In the genomic region with DNA sequence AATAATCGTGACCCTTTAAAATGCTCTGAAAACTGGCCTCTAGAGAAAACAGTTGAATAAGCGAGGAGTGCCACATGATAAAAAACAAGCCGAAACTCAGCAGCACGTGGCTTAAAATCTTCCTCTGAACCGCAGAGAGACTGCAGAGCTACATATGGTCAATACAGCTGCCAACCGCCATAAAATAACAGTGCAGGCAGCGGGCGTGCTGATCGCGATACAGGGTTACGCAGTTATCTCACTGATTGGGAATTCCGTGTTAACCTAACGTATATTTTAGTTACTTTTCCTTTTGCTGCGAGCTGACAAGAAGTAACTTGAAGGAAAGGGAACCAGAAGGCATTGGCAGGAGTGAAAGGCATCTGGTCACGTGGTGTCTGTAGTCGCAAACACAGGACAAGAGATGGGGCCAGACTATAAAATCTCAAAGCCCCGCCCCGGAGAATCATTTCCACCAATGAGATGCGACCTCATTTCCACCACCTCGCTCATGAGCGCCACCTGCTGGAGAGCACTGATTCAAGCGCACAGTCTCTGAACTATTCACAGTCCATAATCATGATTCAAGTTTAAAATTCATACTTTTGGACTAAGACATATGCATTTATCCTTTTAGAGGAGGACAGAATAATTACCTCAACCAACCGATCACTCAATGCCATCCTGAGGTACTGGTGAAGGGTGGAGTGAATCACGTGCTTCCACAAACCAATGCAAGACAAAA, we compare ENCODE assay signal across 8 mouse cellular contexts.
DNase-seq lines count a peak whose midpoint lies in the region; ATAC-seq and TF ChIP-seq lines count a peak whose summit lies in the region.

No protein-coding gene starts in this region.

- no peak overlapping the region for H3K4me2 ChIP-seq in forebrain, postnatal 0 days (ENCODE audit: low read depth)

- no peaks in the 10 kb centered on the region for H3K9me3 ChIP-seq in heart, embryonic 10.5 days
- H3K9me3 ChIP-seq in MEL (replicated peaks; ENCODE audit: insufficient read depth, low read length): no peaks in the 10 kb centered on the region
- H3K9me3 ChIP-seq in forebrain, postnatal 0 days (ENCODE audit: low read length): no peaks in the 10 kb centered on the region

- intact Hi-C loops in heart, postnatal 25 days (cut with DNase I): no loop called here

- 91% methylated on average over 24 of the region's 24 CpGs for WGBS in heart, embryonic 10.5 days
- WGBS in forebrain, postnatal 0 days: 73% methylated on average over 24 of the region's 24 CpGs

- no peak for TF ChIP-seq EP300 in MEL (IDR thresholded peaks at IDR 0.05; ENCODE audit: low read depth in 1 of 2, low read length in 2 of 2)

- H3K27me3 ChIP-seq in heart, embryonic 10.5 days (ENCODE audit: insufficient read depth, poor library complexity, severe bottlenecking): no peaks in the 10 kb centered on the region
- no peaks in the 10 kb centered on the region for H3K27me3 ChIP-seq in MEL (ENCODE audit: control insufficient read depth in 1 of 2, insufficient read depth in 2 of 2, low read length in 2 of 2)
- H3K27me3 ChIP-seq in forebrain, postnatal 0 days (ENCODE audit: insufficient read depth, low read length): no peaks in the 10 kb centered on the region

- no peak for TF ChIP-seq POLR2A in MEL (IDR thresholded peaks at IDR 0.05; ENCODE audit: control insufficient read depth in 1 of 2, insufficient read depth in 1 of 2, low read depth in 1 of 2, low read length in 2 of 2, poor library complexity in 1 of 2)

- peaks cover 7% of the 10 kb centered on the region; the same call in 1 of the 2 replicates for H3K36me3 ChIP-seq in heart, embryonic 10.5 days
- no peaks in the 10 kb centered on the region for H3K36me3 ChIP-seq in MEL (ENCODE audit: control insufficient read depth in 1 of 2, insufficient read depth in 2 of 2, low read length in 2 of 2)
- no peaks in the 10 kb centered on the region for H3K36me3 ChIP-seq in forebrain, postnatal 0 days (ENCODE audit: insufficient read depth)

- H3K9ac ChIP-seq in MEL (ENCODE audit: control insufficient read depth, low read depth, low read length, poor library complexity, severe bottlenecking): no peak overlapping the region
- H3K9ac ChIP-seq in forebrain, postnatal 0 days: no peak overlapping the region

- peak; percentile 21 for TF ChIP-seq RAD21 in MEL (IDR thresholded peaks at IDR 0.05; ENCODE audit: low read depth, low read length)

- no peaks in the 10 kb centered on the region for H3K79me2 ChIP-seq in MEL (ENCODE audit: control insufficient read depth, insufficient read depth, low read length, poor library complexity)

- peak; percentile 64 to 70 (median 68) for TF ChIP-seq CTCF in MEL (IDR thresholded peaks at IDR 0.05 in 2 of 3, conservative IDR thresholded peaks at IDR 0.05 in 1 of 3; ENCODE audit: control insufficient read depth in 1 of 3, insufficient read depth in 1 of 3, low read depth in 2 of 3, low read length in 3 of 3, poor library complexity in 1 of 3, severe bottlenecking in 1 of 3)
- TF ChIP-seq CTCF in forebrain, postnatal 0 days (IDR thresholded peaks at IDR 0.05; ENCODE audit: low read depth): peak; percentile 61

- no peak overlapping the region for H3K4me3 ChIP-seq in heart, embryonic 10.5 days
- no peak overlapping the region for H3K4me3 ChIP-seq in MEL (ENCODE audit: control insufficient read depth in 1 of 2, insufficient read depth in 1 of 2, low read depth in 2 of 2, low read length in 2 of 2)
- H3K4me3 ChIP-seq in forebrain, postnatal 0 days (ENCODE audit: low read depth, low read length): no peak overlapping the region

- peak; percentile 45 for DNase-seq in heart, embryonic 10.5 days (ENCODE audit: low spot score)
- no peak for DNase-seq in heart, postnatal 25 days (ENCODE audit: low spot score)
- DNase-seq in 416B (ENCODE audit: low read depth): peak; percentile 76
- DNase-seq in MEL (ENCODE audit: low read depth, low spot score): peak; percentile 35
- DNase-seq in forebrain, postnatal 0 days: peak; percentile 56
- peak; percentile 47 to 67 for DNase-seq in natural killer cell, adult 2 months (ENCODE audit: low spot score in 2 of 2)
- no peak for DNase-seq in yolk sac, embryonic 10.5 days (ENCODE audit: low spot score)

- peaks cover 21% of the 10 kb centered on the region; the same call in 1 of the 2 replicates for H3K4me1 ChIP-seq in heart, embryonic 10.5 days
- H3K4me1 ChIP-seq in MEL (ENCODE audit: control insufficient read depth in 1 of 2, insufficient read depth in 2 of 2, low read length in 2 of 2): no peaks in the 10 kb centered on the region
- H3K4me1 ChIP-seq in forebrain, postnatal 0 days (ENCODE audit: insufficient read depth): peaks cover 5% of the 10 kb centered on the region; the same call in 1 of the 2 replicates

- ATAC-seq in forebrain, postnatal 0 days: peak; percentile 36; the same call in 1 of the 2 replicates
- ATAC-seq in monocyte, adult 5-6 weeks (replicated peaks; ENCODE audit: insufficient number of reproducible peaks, low FRiP score, low TSS enrichment, poor library complexity, severe bottlenecking): no peak

- no peak overlapping the region for H3K27ac ChIP-seq in heart, embryonic 10.5 days
- no peak overlapping the region for H3K27ac ChIP-seq in MEL (ENCODE audit: control insufficient read depth, low read depth, low read length)
- H3K27ac ChIP-seq in forebrain, postnatal 0 days (ENCODE audit: low read depth, low read length): no peak overlapping the region

TF ChIP-seq in MEL, 35 proteins besides CTCF, POLR2A, EP300 and RAD21:
- TF ChIP-seq JUND (IDR thresholded peaks at IDR 0.05; ENCODE audit: low read depth, low read length) (no peak), CHD2 (IDR thresholded peaks at IDR 0.05; ENCODE audit: low read length) (no peak), SMC3 (IDR thresholded peaks at IDR 0.05; ENCODE audit: low read depth, low read length) (peak; percentile 60), ZMIZ1 (IDR thresholded peaks at IDR 0.05; ENCODE audit: low read depth, low read length) (no peak)

Comparison
In these comparisons a context has a peak if more than half of its experiments do, and no peak if none do; other contexts are left out.
1. DNase-seq: peak in heart, embryonic 10.5 days (single experiment), 416B (single experiment), MEL (single experiment), forebrain, postnatal 0 days (single experiment) and natural killer cell, adult 2 months (2 of 2); none in heart, postnatal 25 days (single experiment) and yolk sac, embryonic 10.5 days (single experiment).